Mouse (Mus musculus): Measurements from ENCODE around the gene Hs3st4. TPM values are rescaled to one million over a fixed set of nuclear protein-coding genes. Genes with fewer than 3 reads are reported as not detected.
A peak's percentile ranks its signal among the peaks of the same experiment; 100 is the strongest.

The Hs3st4 gene
- total RNA-seq, 2 experiments from 2014 or later, result 41.6 to 49.3 TPM

GRCm38 (mm10) chr7:124237896-124238670 lies 255.4 kb downstream of the Hs3st4 start:
- no peak overlapping the region for H3K4me3 ChIP-seq
- no peak for TF ChIP-seq CTCF (IDR thresholded peaks at IDR 0.05)
- H3K27ac ChIP-seq, result no peak overlapping the region
- intact Hi-C loops (cut with DNase I), result loop anchor here (2.0 to 5.0 kb wide), 3 partner anchors 39 to 509 kb away; no protein-coding TSS in a partner anchor
- DNase-seq (ENCODE audit: extremely low spot score in 1 of 2, low spot score in 2 of 2), result peak; percentile 13 to 16

- no peak overlapping the region for H3K27ac ChIP-seq
- intact Hi-C loops (cut with DNase I), result loop anchor here (2.0 to 5.0 kb wide), 3 partner anchors 41 to 507 kb away; no protein-coding TSS in a partner anchor
- TF ChIP-seq CTCF (IDR thresholded peaks at IDR 0.05), result no peak
Observed at GRCm38 (mm10) chr7:124239903-124240647, 257.4 kb downstream of the Hs3st4 start.

GRCm38 (mm10) chr7:124249838-124250237 lies 267.2 kb downstream of the Hs3st4 start:
- Histone ChIP-seq H3K4me3 (no peak overlapping the region), H3K27ac (no peak overlapping the region)
- no peak for TF ChIP-seq CTCF (IDR thresholded peaks at IDR 0.05)
- intact Hi-C loops (cut with DNase I), result no loop called here
- no peak for DNase-seq (ENCODE audit: extremely low spot score in 1 of 2, low spot score in 2 of 2)

More at GRCm38 (mm10) chr7:124239903-124240647, 257.4 kb downstream of the Hs3st4 start:
- H3K4me3 ChIP-seq, result no peak overlapping the region
- no peak for DNase-seq (ENCODE audit: extremely low spot score in 1 of 2, low spot score in 2 of 2)

- intact Hi-C loops (cut with DNase I), result no loop called here
- TF ChIP-seq CTCF (IDR thresholded peaks at IDR 0.05), result no peak
- H3K4me3 ChIP-seq, result no peak overlapping the region
- DNase-seq (ENCODE audit: extremely low spot score in 1 of 2, low spot score in 2 of 2), result no peak
- no peak overlapping the region for H3K27ac ChIP-seq
Observed at GRCm38 (mm10) chr7:124250566-124250965, 267.9 kb downstream of the Hs3st4 start.

GRCm38 (mm10) chr7:124258419-124258818 lies 275.8 kb downstream of the Hs3st4 start:
- H3K27ac ChIP-seq, result no peak overlapping the region
- DNase-seq (ENCODE audit: extremely low spot score in 1 of 2, low spot score in 2 of 2), result no peak
- no peak for TF ChIP-seq CTCF (IDR thresholded peaks at IDR 0.05)
- H3K4me3 ChIP-seq, result no peak overlapping the region
- intact Hi-C loops (cut with DNase I), result no loop called here

- DNase-seq (ENCODE audit: extremely low spot score in 1 of 2, low spot score in 2 of 2), result no peak
- no peak; the same call in 1 of the 2 replicates for TF ChIP-seq CTCF (IDR thresholded peaks at IDR 0.05)
- Histone ChIP-seq H3K4me3 (no peak overlapping the region), H3K27ac (no peak overlapping the region)
- intact Hi-C loops (cut with DNase I), result no loop called here
Observed at GRCm38 (mm10) chr7:124270734-124271133, 288.1 kb downstream of the Hs3st4 start.

- H3K4me3 ChIP-seq, result no peak overlapping the region
- no peak overlapping the region for H3K27ac ChIP-seq
- no peak for TF ChIP-seq CTCF (IDR thresholded peaks at IDR 0.05)
- intact Hi-C loops (cut with DNase I), result no loop called here
- no peak for DNase-seq (ENCODE audit: extremely low spot score in 1 of 2, low spot score in 2 of 2)
Observed at GRCm38 (mm10) chr7:124289873-124290272, 307.2 kb downstream of the Hs3st4 start.

GRCm38 (mm10) chr7:124319451-124319850 lies 336.8 kb downstream of the Hs3st4 start:
- intact Hi-C loops (cut with DNase I), result no loop called here
- peak; percentile 9 to 17 for DNase-seq (ENCODE audit: extremely low spot score in 1 of 2, low spot score in 2 of 2)
- no peak for TF ChIP-seq CTCF (IDR thresholded peaks at IDR 0.05)
- H3K27ac ChIP-seq, result no peak overlapping the region
- H3K4me3 ChIP-seq, result no peak overlapping the region

- intact Hi-C loops (cut with DNase I), result no loop called here
- Histone ChIP-seq H3K27ac (no peak overlapping the region), H3K4me3 (no peak overlapping the region)
- no peak for TF ChIP-seq CTCF (IDR thresholded peaks at IDR 0.05)
- no peak for DNase-seq (ENCODE audit: extremely low spot score in 1 of 2, low spot score in 2 of 2)
Observed at GRCm38 (mm10) chr7:124335635-124336034, 353.0 kb downstream of the Hs3st4 start.

GRCm38 (mm10) chr7:124341510-124341909 lies 358.8 kb downstream of the Hs3st4 start:
- TF ChIP-seq CTCF (IDR thresholded peaks at IDR 0.05), result no peak
- Histone ChIP-seq H3K27ac (no peak overlapping the region), H3K4me3 (no peak overlapping the region)
- intact Hi-C loops (cut with DNase I), result no loop called here
- no peak for DNase-seq (ENCODE audit: extremely low spot score in 1 of 2, low spot score in 2 of 2)

GRCm38 (mm10) chr7:124347218-124348017 lies 364.7 kb downstream of the Hs3st4 start:
- intact Hi-C loops (cut with DNase I), result no loop called here

More at GRCm38 (mm10) chr7:124347218-124348017, 364.7 kb downstream of the Hs3st4 start:
- H3K4me3 ChIP-seq, result no peak overlapping the region
- no peak for TF ChIP-seq CTCF (IDR thresholded peaks at IDR 0.05)
- peak; percentile 8 to 11 for DNase-seq (ENCODE audit: extremely low spot score in 1 of 2, low spot score in 2 of 2)
- peak overlapping the region; percentile 32 for H3K27ac ChIP-seq
